Comparison of ENCODE assay signal across 12 mouse cellular contexts in the genomic region with DNA sequence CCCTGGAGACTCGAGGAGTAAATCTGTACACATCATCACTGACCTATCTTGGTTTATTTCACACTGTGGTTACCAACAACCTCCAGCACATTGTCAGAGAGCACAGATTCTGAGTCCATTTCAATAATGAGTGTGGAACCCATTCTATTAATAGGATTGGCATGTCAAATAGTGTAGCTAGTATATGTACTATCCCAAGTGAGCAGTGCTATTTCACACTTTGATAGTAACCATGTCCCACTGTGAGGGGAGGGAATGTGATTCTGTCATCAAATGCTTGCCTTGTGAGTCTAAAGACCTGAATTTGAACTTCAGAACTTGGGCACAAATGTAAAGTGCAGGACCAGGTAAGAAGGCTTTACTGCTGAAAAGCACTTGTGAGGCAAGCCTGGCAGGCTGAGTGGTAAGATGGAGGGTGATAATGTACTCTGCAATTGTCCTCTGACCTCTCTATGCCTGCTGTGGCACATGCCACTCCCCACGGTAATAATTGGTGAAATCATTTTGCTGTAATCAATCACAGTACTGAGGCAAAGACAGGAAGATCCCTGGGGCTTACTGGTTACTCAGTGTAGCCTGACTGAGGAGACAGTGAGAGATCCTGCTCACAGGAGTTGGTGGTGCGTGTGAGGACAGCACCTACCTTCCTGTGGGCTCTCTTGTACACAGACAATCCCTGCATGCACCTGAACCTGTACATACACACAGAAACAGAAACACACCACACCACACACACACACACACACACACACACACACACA. TPM values are rescaled to one million over a fixed set of nuclear protein-coding genes. Genes with fewer than 3 reads are reported as not detected.
"Had no signal": no experiment of that assay in that cellular context is flagged by ENCODE, and none has a peak within 500 bp of the region (broad histone marks: within the 10 kb centered on the region; RNA-seq: fewer than 3 reads in every experiment).

No protein-coding gene starts in this region.

RNA-seq across cellular contexts. Expression of a gene that starts 8.6 kb away (rescaled TPM):
- polyA plus RNA-seq: liver, embryonic 15.5 days; liver, postnatal 0 days; lung, adult 2 months; midbrain, embryonic 12.5 days; midbrain, embryonic 16.5 days; neural tube, embryonic 11.5 days; spleen, adult 2 months; stomach, embryonic 16.5 days had no signal

RNA-seq across cellular contexts. Expression of a gene that starts 13.3 kb away (rescaled TPM):
- polyA plus RNA-seq: liver, embryonic 15.5 days; liver, postnatal 0 days; lung, adult 2 months; lung, embryonic 15.5 days; midbrain, embryonic 10.5 days; midbrain, embryonic 12.5 days; midbrain, embryonic 14.5 days; midbrain, embryonic 16.5 days; neural tube, embryonic 11.5 days; spleen, adult 2 months; stomach, embryonic 16.5 days; thymus, postnatal 0 days had no signal
